In the genomic region with DNA sequence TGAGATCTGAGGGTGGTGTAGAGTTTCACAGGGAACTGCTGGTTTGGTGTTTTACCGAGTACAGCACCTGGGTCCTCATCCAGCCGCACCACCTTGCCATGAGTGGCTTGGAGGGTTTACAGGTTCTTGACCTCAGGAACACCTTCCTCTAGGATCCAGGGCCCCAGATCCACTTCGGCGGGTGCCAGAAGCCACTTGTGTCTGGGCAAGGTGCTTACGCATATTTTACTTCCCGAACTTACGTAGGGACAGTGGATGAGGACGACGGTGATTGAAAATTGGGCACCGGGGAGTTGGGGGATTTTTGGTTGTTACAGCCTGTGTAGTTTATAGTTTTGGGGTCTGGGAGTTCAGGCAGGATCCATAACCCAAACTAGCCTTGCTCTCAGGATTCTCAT, we compare ENCODE assay signal across 8 mouse cellular contexts. TPM values are rescaled to one million over a fixed set of nuclear protein-coding genes. Genes with fewer than 3 reads are reported as not detected.
DNase-seq lines count a peak whose midpoint lies in the region; ATAC-seq and TF ChIP-seq lines count a peak whose summit lies in the region.

No protein-coding gene starts in this region.

- no peaks in the 10 kb centered on the region for H3K9me3 ChIP-seq in stomach, postnatal 0 days (ENCODE audit: control insufficient read depth, low read length)

- peak; percentile 47 for DNase-seq in adrenal gland, postnatal 14 days
- no peak for DNase-seq in adrenal gland, adult 2 months
- DNase-seq in thymus, postnatal 4 days: peak; percentile 48
- no peak for DNase-seq in thymus, adult 18-20 months
- DNase-seq in lung, adult 2 months: no peak
- no peak for DNase-seq in stomach, postnatal 0 days (ENCODE audit: low spot score)
- DNase-seq in cerebellum, postnatal 4 days (ENCODE audit: low spot score in 2 of 2): no peak
- no peak for DNase-seq in spleen, adult 18-20 months

- H3K4me3 ChIP-seq in lung, adult 2 months (replicated peaks; ENCODE audit: extremely low read depth, low read depth, low read length): peak overlapping the region; percentile 86
- peak overlapping the region; percentile 60 for H3K4me3 ChIP-seq in stomach, postnatal 0 days (ENCODE audit: low read depth, low read length)

- no peak for TF ChIP-seq CTCF in lung, adult 2 months (IDR thresholded peaks at IDR 0.05; ENCODE audit: insufficient read depth, low read length)
- TF ChIP-seq CTCF in stomach, postnatal 0 days (IDR thresholded peaks at IDR 0.05; ENCODE audit: low read depth): no peak

- peak overlapping the region; percentile 95 for H3K27ac ChIP-seq in stomach, postnatal 0 days (replicated peaks)

- WGBS in lung, adult 2 months: 29% methylated on average over 10 of the region's 10 CpGs
- WGBS in stomach, postnatal 0 days: 29% methylated on average over 10 of the region's 10 CpGs

- peak overlapping the region; percentile 77 for H3K9ac ChIP-seq in stomach, postnatal 0 days (ENCODE audit: low read length)

- no peak for TF ChIP-seq EP300 in stomach, postnatal 0 days (optimal IDR thresholded peaks at IDR 0.05)

- no peak for ATAC-seq in stomach, postnatal 0 days (ENCODE audit: low FRiP score, low TSS enrichment)

- TF ChIP-seq POLR2A in lung, adult 2 months (IDR thresholded peaks at IDR 0.05; ENCODE audit: borderline replicate concordance, extremely low read depth, low read depth, low read length): no peak

- H3K27me3 ChIP-seq in stomach, postnatal 0 days (ENCODE audit: control insufficient read depth, insufficient read depth, low read length): no peaks in the 10 kb centered on the region

- peaks cover 22% of the 10 kb centered on the region for H3K4me1 ChIP-seq in lung, adult 2 months (ENCODE audit: control insufficient read depth, insufficient read depth, low read length)
- H3K4me1 ChIP-seq in stomach, postnatal 0 days (replicated peaks; ENCODE audit: control insufficient read depth, insufficient read depth): peaks cover 21% of the 10 kb centered on the region

- peak overlapping the region; percentile 83 for H3K4me2 ChIP-seq in stomach, postnatal 0 days (replicated peaks; ENCODE audit: low read depth)

- H3K36me3 ChIP-seq in stomach, postnatal 0 days (ENCODE audit: control insufficient read depth, insufficient read depth, low read length): no peaks in the 10 kb centered on the region

RNA-seq across cellular contexts. Expression of gene Lrrfip1, which starts 55.5 kb away (rescaled TPM):
- 49.4 and 61.1 TPM in 2 replicates for total RNA-seq in adrenal gland, postnatal 14 days (2021)
- 10 to 100 TPM; 63.2 to 63.4 TPM for total RNA-seq in adrenal gland, adult 2 months (2021)
- 9.2 and 9.4 TPM in 2 replicates for polyA plus RNA-seq in adrenal gland, adult 2 months (2012; rRNA removed)
- polyA plus RNA-seq in lung, adult 2 months (2012; rRNA removed): 30.5 and 38.1 TPM in 2 replicates
- 69.4 and 79.0 TPM in 2 replicates for polyA plus RNA-seq in stomach, postnatal 0 days (2015; fragmentation: Nextera tagmentation; extraction: Ambion mirVana)

Comparison
In these comparisons a context has a peak if more than half of its experiments do, and no peak if none do; other contexts are left out.
1. DNase-seq: peak in adrenal gland, postnatal 14 days (single experiment) and thymus, postnatal 4 days (single experiment); none in adrenal gland, adult 2 months (single experiment), thymus, adult 18-20 months (0 of 2), lung, adult 2 months (single experiment), stomach, postnatal 0 days (single experiment), cerebellum, postnatal 4 days (0 of 2) and spleen, adult 18-20 months (0 of 2).